Mouse (Mus musculus): ENCODE measurements around the gene Ppil2. TPM values are rescaled to one million over a fixed set of nuclear protein-coding genes. Genes with fewer than 3 reads are reported as not detected.

The Ppil2 gene
- polyA plus RNA-seq, 1 experiment from 2014 or later = 61.5 TPM

DNA sequence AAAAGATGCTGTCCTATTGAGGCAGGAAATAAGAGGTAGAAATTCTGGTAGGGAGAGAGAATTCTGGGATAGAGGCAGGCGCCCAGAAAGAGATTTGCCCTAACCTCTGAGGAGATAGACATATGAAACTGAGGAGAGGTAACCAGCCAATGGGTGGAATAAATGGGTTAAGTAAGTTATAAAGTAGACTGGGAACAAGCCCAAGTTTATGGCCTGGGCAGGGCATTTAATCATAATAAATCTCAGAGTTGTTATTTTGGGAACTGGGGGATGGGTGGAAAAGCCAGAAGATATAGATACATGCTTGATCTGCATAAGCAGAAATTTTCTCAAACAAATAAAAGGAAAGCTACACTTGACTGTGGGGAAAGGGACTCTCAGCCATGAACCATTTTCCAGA is 48.7 kb downstream of the Ppil2 start:
- no peak overlapping the region for H3K4me3 ChIP-seq (ENCODE audit: low read depth, low read length)
- no peak overlapping the region for H3K9ac ChIP-seq (ENCODE audit: low read length)
- no peaks in the 10 kb centered on the region for H3K27me3 ChIP-seq (ENCODE audit: control insufficient read depth, insufficient read depth, low read length)
- ATAC-seq (ENCODE audit: low FRiP score, low TSS enrichment) = no peak
- H3K4me1 ChIP-seq (replicated peaks; ENCODE audit: control insufficient read depth, insufficient read depth) = no peaks in the 10 kb centered on the region
- H3K4me2 ChIP-seq (replicated peaks; ENCODE audit: low read depth) = no peak overlapping the region
- no peaks in the 10 kb centered on the region for H3K36me3 ChIP-seq (ENCODE audit: control insufficient read depth, insufficient read depth, low read length)
- no peak for DNase-seq (ENCODE audit: low spot score)
- 61% methylated on average over 1 of the region's 1 CpGs for WGBS
- no peak overlapping the region for H3K27ac ChIP-seq (replicated peaks)
- no peaks in the 10 kb centered on the region for H3K9me3 ChIP-seq (ENCODE audit: control insufficient read depth, low read length)
- no peak for TF ChIP-seq EP300 (optimal IDR thresholded peaks at IDR 0.05)
- TF ChIP-seq CTCF (IDR thresholded peaks at IDR 0.05; ENCODE audit: low read depth) = no peak

DNA sequence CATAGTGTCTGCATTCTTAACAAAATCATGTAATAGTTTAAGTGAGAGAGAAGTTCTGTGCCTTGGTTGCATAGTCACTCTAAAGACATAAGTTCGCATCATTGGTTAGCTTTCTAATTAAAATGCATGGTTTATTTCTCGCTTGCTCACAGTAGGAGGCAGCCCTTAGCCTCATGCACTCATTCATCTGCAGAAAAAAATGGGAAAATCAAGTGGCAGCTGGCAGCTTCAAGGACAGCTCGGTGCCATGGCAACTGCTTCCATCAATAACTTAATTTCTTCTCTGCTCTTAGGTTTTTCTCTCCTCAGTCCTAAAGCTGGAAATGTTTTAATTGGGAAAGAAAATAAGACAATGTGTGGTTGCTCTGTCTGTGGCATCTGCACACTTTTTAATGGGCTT is 55.5 kb downstream of the Ppil2 start:
- no peaks in the 10 kb centered on the region for H3K9me3 ChIP-seq (ENCODE audit: control insufficient read depth, low read length)
- H3K4me2 ChIP-seq (replicated peaks; ENCODE audit: low read depth) = no peak overlapping the region
- H3K27ac ChIP-seq (replicated peaks) = no peak overlapping the region
- 77% methylated on average over 3 of the region's 3 CpGs for WGBS
- no peaks in the 10 kb centered on the region for H3K36me3 ChIP-seq (ENCODE audit: control insufficient read depth, insufficient read depth, low read length)
- H3K27me3 ChIP-seq (ENCODE audit: control insufficient read depth, insufficient read depth, low read length) = no peaks in the 10 kb centered on the region
- DNase-seq (ENCODE audit: low spot score) = no peak
- H3K4me3 ChIP-seq (ENCODE audit: low read depth, low read length) = no peak overlapping the region
- H3K9ac ChIP-seq (ENCODE audit: low read length) = no peak overlapping the region
- TF ChIP-seq EP300 (optimal IDR thresholded peaks at IDR 0.05) (no peak), CTCF (IDR thresholded peaks at IDR 0.05; ENCODE audit: low read depth) (no peak)
- H3K4me1 ChIP-seq (replicated peaks; ENCODE audit: control insufficient read depth, insufficient read depth) = no peaks in the 10 kb centered on the region
- no peak for ATAC-seq (ENCODE audit: low FRiP score, low TSS enrichment)

DNA sequence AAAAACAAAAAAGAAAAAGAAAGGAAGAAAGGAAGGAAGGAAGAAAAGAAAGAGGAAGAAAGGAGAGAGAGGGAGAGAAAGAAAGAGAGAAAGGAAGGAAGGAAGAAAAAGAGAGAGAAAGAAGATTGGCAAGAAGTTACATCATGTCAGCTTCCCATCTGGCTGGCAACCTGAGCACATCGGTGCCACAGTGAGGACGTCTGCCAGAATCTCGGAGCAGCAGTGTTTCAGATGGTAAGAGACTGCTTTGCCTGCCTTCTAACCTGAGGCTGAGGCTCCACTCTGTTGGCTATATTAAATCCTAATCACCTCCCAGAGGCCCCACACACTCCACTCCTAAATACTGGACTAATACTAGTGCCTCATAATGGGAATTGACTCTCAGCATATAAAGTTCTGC is 57.2 kb downstream of the Ppil2 start:
- ATAC-seq (ENCODE audit: low FRiP score, low TSS enrichment) (no peak), DNase-seq (ENCODE audit: low spot score) (no peak)
- Histone ChIP-seq H3K9ac (ENCODE audit: low read length) (no peak overlapping the region), H3K27me3 (ENCODE audit: control insufficient read depth, insufficient read depth, low read length) (no peaks in the 10 kb centered on the region), H3K36me3 (ENCODE audit: control insufficient read depth, insufficient read depth, low read length) (no peaks in the 10 kb centered on the region), H3K27ac (replicated peaks) (no peak overlapping the region), H3K9me3 (ENCODE audit: control insufficient read depth, low read length) (no peaks in the 10 kb centered on the region), H3K4me2 (replicated peaks; ENCODE audit: low read depth) (no peak overlapping the region), H3K4me1 (replicated peaks; ENCODE audit: control insufficient read depth, insufficient read depth) (no peaks in the 10 kb centered on the region), H3K4me3 (ENCODE audit: low read depth, low read length) (no peak overlapping the region)
- TF ChIP-seq EP300 (optimal IDR thresholded peaks at IDR 0.05) = no peak
- no peak for TF ChIP-seq CTCF (IDR thresholded peaks at IDR 0.05; ENCODE audit: low read depth)
- 74% methylated on average over 3 of the region's 3 CpGs for WGBS

DNA sequence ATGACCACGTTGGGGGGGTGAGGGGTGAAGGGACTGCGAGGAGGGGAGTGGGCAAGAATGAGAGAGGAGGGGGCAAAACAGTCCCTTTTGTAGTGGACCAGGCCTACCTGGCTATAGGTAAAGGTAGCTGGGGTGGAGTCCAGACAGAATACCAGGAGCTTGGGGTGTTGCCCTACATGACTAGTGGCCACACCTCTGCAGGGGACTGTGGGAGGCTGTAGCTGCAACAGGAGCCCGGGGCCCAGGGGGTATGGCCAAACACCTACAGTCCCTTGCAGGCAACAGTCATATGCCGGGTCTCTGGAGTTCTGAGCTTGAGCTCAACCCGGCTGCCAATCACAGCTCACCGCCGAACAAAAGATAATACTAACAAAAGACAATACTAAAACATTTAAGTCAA is 59.0 kb downstream of the Ppil2 start:
- 75% methylated on average over 7 of the region's 7 CpGs for WGBS
- H3K4me3 ChIP-seq (ENCODE audit: low read depth, low read length) = no peak overlapping the region
- ATAC-seq (ENCODE audit: low FRiP score, low TSS enrichment) (peak; percentile 74), DNase-seq (ENCODE audit: low spot score) (peak; percentile 40)
- no peaks in the 10 kb centered on the region for H3K4me1 ChIP-seq (replicated peaks; ENCODE audit: control insufficient read depth, insufficient read depth)
- H3K27ac ChIP-seq (replicated peaks) = no peak overlapping the region
- H3K36me3 ChIP-seq (ENCODE audit: control insufficient read depth, insufficient read depth, low read length) = peaks cover 3% of the 10 kb centered on the region; the same call in 1 of the 2 replicates
- TF ChIP-seq EP300 (optimal IDR thresholded peaks at IDR 0.05) (no peak), CTCF (IDR thresholded peaks at IDR 0.05; ENCODE audit: low read depth) (no peak)
- no peak overlapping the region for H3K4me2 ChIP-seq (replicated peaks; ENCODE audit: low read depth)
- no peaks in the 10 kb centered on the region for H3K9me3 ChIP-seq (ENCODE audit: control insufficient read depth, low read length)
- no peaks in the 10 kb centered on the region for H3K27me3 ChIP-seq (ENCODE audit: control insufficient read depth, insufficient read depth, low read length)
- no peak overlapping the region for H3K9ac ChIP-seq (ENCODE audit: low read length)

DNA sequence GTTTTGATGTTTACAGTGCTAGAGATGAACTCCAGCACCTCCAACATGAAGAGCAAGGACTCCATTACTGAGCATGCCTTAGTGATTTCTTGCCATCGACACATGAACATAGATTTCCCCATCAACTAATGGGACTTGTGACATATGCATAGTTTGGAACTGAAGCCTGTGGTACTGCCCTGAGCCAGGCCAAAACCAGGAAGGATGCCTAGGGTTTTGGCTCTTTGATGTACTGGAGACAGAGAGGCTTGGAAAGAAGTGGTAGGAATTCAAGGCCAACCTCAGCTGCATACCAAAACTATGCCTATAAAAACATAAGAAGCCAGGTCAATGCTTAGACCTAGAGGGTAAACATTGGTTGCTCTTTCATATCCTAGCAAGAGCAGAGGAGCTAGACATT is 61.2 kb downstream of the Ppil2 start:
- H3K27ac ChIP-seq (replicated peaks) = no peak overlapping the region
- WGBS = 91% methylated on average over 1 of the region's 1 CpGs
- no peak for DNase-seq (ENCODE audit: low spot score)
- no peak overlapping the region for H3K4me3 ChIP-seq (ENCODE audit: low read depth, low read length)
- no peak for ATAC-seq (ENCODE audit: low FRiP score, low TSS enrichment)
- no peak overlapping the region for H3K9ac ChIP-seq (ENCODE audit: low read length)
- no peak overlapping the region for H3K4me2 ChIP-seq (replicated peaks; ENCODE audit: low read depth)
- no peaks in the 10 kb centered on the region for H3K9me3 ChIP-seq (ENCODE audit: control insufficient read depth, low read length)
- H3K4me1 ChIP-seq (replicated peaks; ENCODE audit: control insufficient read depth, insufficient read depth) = no peaks in the 10 kb centered on the region
- no peak for TF ChIP-seq CTCF (IDR thresholded peaks at IDR 0.05; ENCODE audit: low read depth)
- no peak for TF ChIP-seq EP300 (optimal IDR thresholded peaks at IDR 0.05)
- no peaks in the 10 kb centered on the region for H3K27me3 ChIP-seq (ENCODE audit: control insufficient read depth, insufficient read depth, low read length)
- H3K36me3 ChIP-seq (ENCODE audit: control insufficient read depth, insufficient read depth, low read length) = peaks cover 3% of the 10 kb centered on the region

DNA sequence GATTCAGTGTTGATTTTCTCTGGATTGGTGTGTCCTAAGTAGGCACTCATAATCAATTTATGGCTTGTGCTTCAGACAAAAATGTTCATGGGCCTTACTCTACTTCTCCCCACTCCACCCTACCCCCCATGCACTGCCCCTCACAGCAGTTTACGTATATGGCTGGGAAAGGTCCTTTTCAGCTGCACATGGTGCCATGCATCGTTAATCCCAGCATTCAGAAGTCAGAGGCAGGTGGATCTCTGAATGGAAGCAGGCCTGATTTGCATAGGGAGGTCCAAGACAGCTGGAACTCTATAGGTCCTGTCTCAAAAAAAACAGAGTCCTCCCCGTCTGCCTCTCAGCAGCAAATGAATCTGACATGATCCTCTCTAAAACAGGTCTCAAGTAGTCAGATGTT is 65.8 kb downstream of the Ppil2 start:
- TF ChIP-seq CTCF (IDR thresholded peaks at IDR 0.05; ENCODE audit: low read depth) (no peak), EP300 (optimal IDR thresholded peaks at IDR 0.05) (no peak)
- ATAC-seq (ENCODE audit: low FRiP score, low TSS enrichment) = no peak
- no peaks in the 10 kb centered on the region for H3K9me3 ChIP-seq (ENCODE audit: control insufficient read depth, low read length)
- DNase-seq (ENCODE audit: low spot score) = no peak
- no peaks in the 10 kb centered on the region for H3K4me1 ChIP-seq (replicated peaks; ENCODE audit: control insufficient read depth, insufficient read depth)
- no peak overlapping the region for H3K4me3 ChIP-seq (ENCODE audit: low read depth, low read length)
- no peaks in the 10 kb centered on the region for H3K27me3 ChIP-seq (ENCODE audit: control insufficient read depth, insufficient read depth, low read length)
- WGBS = 74% methylated on average over 3 of the region's 3 CpGs
- H3K9ac ChIP-seq (ENCODE audit: low read length) = no peak overlapping the region
- H3K4me2 ChIP-seq (replicated peaks; ENCODE audit: low read depth) = no peak overlapping the region
- peaks cover 17% of the 10 kb centered on the region for H3K36me3 ChIP-seq (ENCODE audit: control insufficient read depth, insufficient read depth, low read length)
- H3K27ac ChIP-seq (replicated peaks) = no peak overlapping the region
